Mouse (Mus musculus) liver, embryonic 14 days (tissue): ENCODE data around the gene Mei1. TPM values are rescaled to one million over a fixed set of nuclear protein-coding genes. Genes with fewer than 3 reads are reported as not detected.

Experiments used
- polyA plus RNA-seq: library from polyadenylated mRNA; depleted of rRNA; stranded (reverse); fragments of >200 nt; gene quantifications from 2 replicates; pipeline ENCODE4 v1.2.3, GENCODE M21; 2012; rRNA removed

The Mei1 gene
- not detected in 2 replicates for polyA plus RNA-seq

DNA sequence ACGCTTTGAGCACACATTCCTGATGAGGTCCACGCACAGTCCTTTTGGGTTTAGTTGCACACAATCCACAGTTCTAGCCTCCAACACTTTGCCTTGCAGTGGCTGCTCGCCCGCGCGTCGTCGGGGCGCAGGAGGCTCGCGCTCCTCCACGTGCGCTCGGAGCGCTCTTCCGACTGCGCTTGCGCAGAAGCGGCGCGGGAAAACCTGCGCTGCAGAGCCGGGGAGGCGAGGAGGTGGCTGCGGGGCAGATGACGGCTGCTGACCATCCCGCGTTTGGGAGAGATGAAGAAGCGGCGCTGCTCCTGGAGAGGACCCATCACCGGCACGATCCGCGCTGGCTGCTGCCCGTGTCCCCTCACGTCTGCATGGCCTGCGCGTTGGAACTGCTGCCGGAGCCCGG, at the start of gene Mei1:
TSS of gene Mei1 (plus strand) at position 99 of the 400 bp plus-strand sequence.

DNA sequence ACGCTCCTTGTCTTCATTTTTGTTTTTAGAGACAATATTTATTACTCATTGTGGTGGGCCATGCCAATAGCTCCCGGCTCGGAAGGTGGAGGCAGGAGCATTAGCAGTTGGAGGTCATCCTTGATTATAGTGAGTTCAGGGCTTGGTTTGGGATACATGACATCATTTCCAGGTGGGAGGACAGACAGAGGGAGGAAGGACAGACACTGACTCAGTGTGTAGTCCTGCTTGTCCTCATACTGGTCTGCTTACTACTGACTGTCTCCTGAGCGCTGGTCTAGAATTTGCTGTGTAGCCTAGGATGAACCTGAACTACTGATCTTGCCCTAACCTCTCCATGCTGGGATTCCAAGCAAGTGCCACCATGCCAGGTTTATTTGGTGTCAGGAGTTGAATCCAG, 36.0 kb upstream of the Mei1 start, which contains the start of gene Desi1:
TSS of gene Desi1 (minus strand) at position 101 of the 400 bp plus-strand sequence.

DNA sequence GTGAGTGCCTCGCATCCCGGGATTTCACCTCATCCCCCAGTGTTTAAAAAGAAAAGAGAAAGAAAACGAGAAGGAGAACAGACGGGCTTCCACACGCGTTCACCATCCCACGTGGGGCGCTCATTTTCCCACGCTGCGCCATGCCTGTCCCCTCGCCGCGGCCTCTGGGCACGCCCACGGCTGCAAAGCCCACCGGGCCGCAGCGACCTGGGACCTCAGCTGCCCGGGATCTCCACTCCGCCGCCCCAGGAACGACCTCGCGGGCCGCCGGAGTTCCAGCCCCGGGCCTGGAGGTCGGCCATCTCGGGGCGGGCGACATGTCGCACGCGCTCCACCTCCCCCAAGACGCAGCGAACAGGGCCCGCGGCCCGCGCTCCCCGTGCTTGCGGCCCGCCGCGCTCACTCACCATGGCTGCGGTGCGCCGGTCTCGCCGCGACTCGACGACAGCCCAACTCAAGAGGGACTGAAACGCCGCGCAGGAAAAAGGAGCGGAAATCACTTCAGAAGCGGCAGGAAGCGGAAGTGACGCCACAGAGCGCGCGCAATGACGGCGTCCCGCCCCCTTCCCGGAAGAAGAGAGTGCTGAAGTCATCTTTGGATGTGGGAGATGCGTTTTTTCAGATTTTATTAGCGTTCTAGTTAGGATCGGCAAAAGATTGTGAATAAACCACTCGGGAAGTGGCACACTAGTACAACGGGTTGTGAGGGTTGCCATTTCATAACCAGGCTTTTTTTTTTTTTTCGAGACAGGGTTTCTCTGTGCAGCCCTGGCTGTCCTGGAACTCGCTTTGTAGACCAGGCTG, 22.5 kb upstream of the Mei1 start, which contains the start of gene Snu13:
TSS of gene Snu13 (minus strand) at position 519 of the 804 bp plus-strand sequence.

DNA sequence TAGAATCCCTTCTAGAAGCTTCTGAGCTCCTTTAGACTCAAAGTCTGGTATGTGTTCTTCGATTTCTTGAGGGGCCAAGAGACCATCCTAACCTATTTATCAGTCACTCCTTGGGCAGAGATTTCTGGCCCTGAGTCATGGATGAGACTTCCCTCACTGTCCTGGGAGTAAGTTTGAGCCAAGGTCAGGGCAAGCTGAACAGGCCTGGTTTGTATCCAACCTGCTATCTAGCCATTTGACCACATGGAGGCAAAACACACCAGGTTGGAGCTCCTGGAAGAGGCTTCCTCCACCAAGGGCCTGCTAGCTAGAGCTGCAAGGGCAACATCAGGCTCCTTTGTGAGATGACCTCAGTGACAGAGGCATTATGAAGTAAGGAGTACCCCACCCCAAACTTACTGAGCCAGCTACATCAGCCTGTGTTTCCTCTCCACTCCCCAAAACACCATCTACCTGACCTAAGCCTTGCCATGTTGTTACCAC, 11.0 kb upstream of the Mei1 start, which contains the start of gene 4930407I10Rik:
TSS of gene 4930407I10Rik (plus strand) at position 433 of the 483 bp plus-strand sequence.

DNA sequence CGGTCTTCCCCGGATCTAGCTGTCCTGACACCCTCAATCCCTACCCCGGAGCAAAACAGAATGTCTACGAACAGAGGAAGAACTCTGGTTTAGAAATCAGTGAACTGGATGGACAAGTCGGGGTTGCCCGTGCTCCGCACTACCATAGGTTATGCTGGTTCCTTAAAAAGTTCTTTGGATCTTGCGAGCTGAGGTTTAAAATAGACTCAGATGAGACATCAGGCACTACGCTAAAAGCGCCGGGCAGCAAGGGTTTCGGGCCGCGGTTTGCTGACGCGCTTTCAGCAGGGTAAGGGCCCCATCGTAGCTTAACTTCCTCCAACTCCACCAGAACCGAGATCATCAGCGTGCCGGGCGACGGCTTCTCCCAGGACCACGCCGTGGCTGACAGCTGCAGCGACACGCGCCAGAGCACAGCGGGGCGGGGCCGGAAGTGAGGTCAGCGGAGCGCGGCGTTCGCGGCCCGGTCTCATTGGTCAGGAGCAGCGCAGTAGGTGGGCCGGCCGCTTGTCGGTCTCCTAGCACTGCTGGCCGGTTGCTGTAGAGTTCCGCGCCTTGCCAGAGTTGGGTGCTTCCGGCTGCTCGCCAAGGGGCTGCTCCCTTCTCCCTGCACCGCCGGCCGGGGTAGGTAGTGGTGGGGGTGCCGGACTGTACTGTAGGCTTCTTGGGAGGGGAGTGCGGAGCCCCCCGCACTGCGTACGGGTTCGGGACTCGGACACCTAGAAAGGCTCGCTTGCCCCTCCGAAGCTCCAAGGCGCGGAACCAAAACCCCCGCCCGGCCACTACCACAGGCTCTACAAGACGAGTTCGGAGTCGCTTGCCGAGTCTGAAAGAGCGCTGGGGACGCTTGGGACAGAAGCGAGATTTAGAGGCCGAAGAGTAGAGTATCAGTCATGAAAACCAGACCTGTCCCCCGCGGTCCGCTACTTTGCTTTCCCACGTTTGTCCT, 57.9 kb downstream of the Mei1 start, which contains the start of gene Ccdc134:
TSS of gene Ccdc134 (plus strand) at position 497 of the 949 bp plus-strand sequence.

DNA sequence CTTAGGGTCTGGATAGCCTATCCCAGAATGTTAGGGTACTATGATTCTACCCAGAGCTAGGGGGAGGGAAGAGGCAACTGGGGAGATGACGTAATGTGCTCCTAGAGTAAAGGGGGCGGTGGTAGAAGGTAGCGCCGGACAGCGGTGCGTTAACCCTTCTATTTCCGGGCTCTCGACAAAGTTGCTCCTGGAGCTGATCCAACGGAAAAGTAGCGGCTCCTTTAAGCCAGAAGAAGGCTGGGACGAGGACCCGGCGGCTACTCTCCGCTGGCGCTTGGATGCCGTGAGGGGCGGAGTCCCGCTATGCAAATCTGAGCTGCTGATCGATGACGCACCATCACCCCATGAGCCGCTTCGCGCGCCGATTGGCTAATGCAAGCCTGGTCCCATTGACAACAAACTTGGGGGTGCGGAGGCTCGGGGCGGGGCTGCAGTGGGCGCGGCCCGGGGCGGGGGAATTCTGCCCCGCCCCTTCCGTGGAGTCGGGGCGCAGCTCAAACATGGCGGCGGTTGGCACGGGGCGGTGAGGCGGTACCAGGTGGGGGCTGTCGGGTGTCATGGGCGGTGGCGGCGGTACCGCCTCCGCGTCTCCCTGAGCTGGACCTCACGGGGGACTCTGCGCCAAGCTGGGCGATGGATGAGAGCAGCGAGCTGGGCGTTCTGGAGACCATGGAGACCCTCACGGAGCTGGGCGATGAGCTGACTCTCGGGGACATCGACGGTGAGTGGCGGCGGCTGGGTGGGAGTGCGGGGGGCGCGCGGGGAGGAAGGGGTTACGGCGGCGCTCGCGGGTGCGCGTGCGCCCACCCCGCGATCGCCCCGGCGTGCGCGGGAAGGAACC, 77.2 kb downstream of the Mei1 start, which contains the start of gene Srebf2:
TSS of gene Srebf2 (plus strand) at position 412 of the 841 bp plus-strand sequence.

Other genes starting within 250 kb of the Mei1 start
- 4.9 and 5.1 TPM in 2 replicates for gene Tob2, start 211.2 kb upstream of the Mei1 start, polyA plus RNA-seq
- 68.4 and 75.6 TPM in 2 replicates for gene Phf5a, start 198.1 kb upstream of the Mei1 start, polyA plus RNA-seq
- gene Aco2, start 197.7 kb upstream of the Mei1 start, polyA plus RNA-seq = 76.9 and 83.5 TPM in 2 replicates
- gene Polr3h, start 143.8 kb upstream of the Mei1 start, polyA plus RNA-seq = 13.7 and 15.6 TPM in 2 replicates
- 0.39 and 0.53 TPM in 2 replicates for gene Csdc2, start 133.2 kb upstream of the Mei1 start, polyA plus RNA-seq
- gene Pmm1, start 109.1 kb upstream of the Mei1 start, polyA plus RNA-seq = 20.8 and 25.1 TPM in 2 replicates
- gene 1700029P11Rik, start 89.5 kb upstream of the Mei1 start, polyA plus RNA-seq = not detected in 2 replicates
- gene Xrcc6, start 82.2 kb upstream of the Mei1 start, polyA plus RNA-seq = 25.7 and 26.3 TPM in 2 replicates
- 8.6 and 10.6 TPM in 2 replicates for gene Desi1, start 36.1 kb upstream of the Mei1 start, polyA plus RNA-seq
- 79.2 and 87.2 TPM in 2 replicates for gene Snu13, start 22.4 kb upstream of the Mei1 start, polyA plus RNA-seq
- gene 4930407I10Rik, start 10.8 kb upstream of the Mei1 start, polyA plus RNA-seq = not detected in 2 replicates
- 7.3 and 8.1 TPM in 2 replicates for gene Ccdc134, start 57.9 kb downstream of the Mei1 start, polyA plus RNA-seq
- 26.1 and 27.1 TPM in 2 replicates for gene Srebf2, start 77.2 kb downstream of the Mei1 start, polyA plus RNA-seq
- 0.11 and 0.16 TPM in 2 replicates for gene Shisa8, start 142.8 kb downstream of the Mei1 start, polyA plus RNA-seq
- 0.46 and 0.47 TPM in 2 replicates for gene Tnfrsf13c, start 154.4 kb downstream of the Mei1 start, polyA plus RNA-seq
- gene Cenpm, start 174.8 kb downstream of the Mei1 start, polyA plus RNA-seq = 19.1 and 21.4 TPM in 2 replicates
- not detected in 2 replicates for gene 1500009C09Rik, start 182.4 kb downstream of the Mei1 start, polyA plus RNA-seq
- gene Sept3, start 204.9 kb downstream of the Mei1 start, polyA plus RNA-seq = 0.08 and 0.23 TPM in 2 replicates
- 0.06 and 0.08 TPM in 2 replicates for gene Wbp2nl, start 229.0 kb downstream of the Mei1 start, polyA plus RNA-seq